Mouse (Mus musculus) embryonic facial prominence, embryonic 13.5 days (tissue): ENCODE measurements at regions not wholly inside any gene's neighbourhood (a gene's known extent, or its start where the extent isn't known, plus 50 kb on each side); places are given as distances from the start of the nearest gene placed in this dataset.

Experiments
- ATAC-seq: fragments of 200-750 bp; cut with Nextera tagmentation; 2 replicates; pipeline ENCODE4 v1.8.0; 2017; ENCODE audit warnings: low read depth; ENCODE audit not compliant: insufficient number of reproducible peaks, insufficient read depth, low FRiP score, low TSS enrichment
- H3K27ac ChIP-seq: fragments of 300-500 bp; sonication (generic); 2 replicates; pipeline ENCODE4 v1.5.1; 2015; ENCODE audit warnings: moderate library complexity, mild to moderate bottlenecking, inconsistent platforms
- H3K27me3 ChIP-seq: fragments of 300-500 bp; sonication (generic); 2 replicates; pipeline ENCODE4 v1.6.1; 2015; ENCODE audit warnings: mild to moderate bottlenecking, inconsistent platforms
- H3K36me3 ChIP-seq: fragments of 300-500 bp; sonication (generic); 2 replicates; pipeline ENCODE4 v1.6.1; 2015; ENCODE audit warnings: mild to moderate bottlenecking, inconsistent platforms
- H3K4me1 ChIP-seq: fragments of 300-500 bp; sonication (generic); 2 replicates; pipeline ENCODE4 v1.6.1; 2015; ENCODE audit warnings: inconsistent platforms
- H3K4me2 ChIP-seq: fragments of 300-500 bp; sonication (generic); 2 replicates; pipeline ENCODE4 v1.6.1; 2015; ENCODE audit warnings: moderate library complexity, mild to moderate bottlenecking, inconsistent platforms
- H3K4me3 ChIP-seq: fragments of 300-500 bp; sonication (generic); 2 replicates; pipeline ENCODE4 v1.5.1; 2015; ENCODE audit warnings: mild to moderate bottlenecking, inconsistent platforms
- H3K9ac ChIP-seq: fragments of 300-500 bp; sonication (generic); 2 replicates; pipeline ENCODE4 v1.6.1; 2015; ENCODE audit warnings: mild to moderate bottlenecking, inconsistent platforms
- H3K9me3 ChIP-seq: fragments of 300-500 bp; sonication (generic); 2 replicates; pipeline ENCODE4 v1.6.1; 2016; ENCODE audit warnings: inconsistent platforms
- WGBS: fragments of 180-500 bp; shearing (Covaris S2); methylation state at CpG from one replicate; pipeline ENCODE4 v1.1.7; 2015; ENCODE audit warnings: mixed read lengths; 5-methylcytosine and 5-hydroxymethylcytosine counted together

GRCm38 (mm10) chr15:52589391-52589790 lies 1295.3 kb upstream of the Gm7489 start:
- no peak overlapping the region for H3K9ac ChIP-seq
- no peaks in the 10 kb centered on the region for H3K36me3 ChIP-seq
- H3K27ac ChIP-seq = no peak overlapping the region
- H3K9me3 ChIP-seq = no peaks in the 10 kb centered on the region
- no peak overlapping the region for H3K4me2 ChIP-seq
- WGBS = 28% methylated on average over 4 of the region's 4 CpGs
- no peaks in the 10 kb centered on the region for H3K27me3 ChIP-seq
- H3K4me1 ChIP-seq = no peaks in the 10 kb centered on the region
- no peak overlapping the region for H3K4me3 ChIP-seq
- no peak for ATAC-seq

- H3K27me3 ChIP-seq = no peaks in the 10 kb centered on the region
- no peak overlapping the region for H3K9ac ChIP-seq
- no peaks in the 10 kb centered on the region for H3K36me3 ChIP-seq
- H3K4me3 ChIP-seq = no peak overlapping the region
- ATAC-seq = no peak
- H3K27ac ChIP-seq = no peak overlapping the region
- no peak overlapping the region for H3K4me2 ChIP-seq
- H3K9me3 ChIP-seq = no peaks in the 10 kb centered on the region
- H3K4me1 ChIP-seq = no peaks in the 10 kb centered on the region
These were observed 1285.2 kb upstream of the Gm7489 start for GRCm38 (mm10) chr15:52599511-52599910.

- 60% methylated on average over 2 of the region's 2 CpGs for WGBS
- Histone ChIP-seq H3K9ac (no peak overlapping the region), H3K27me3 (no peaks in the 10 kb centered on the region), H3K4me1 (no peaks in the 10 kb centered on the region), H3K27ac (no peak overlapping the region), H3K36me3 (no peaks in the 10 kb centered on the region), H3K9me3 (no peaks in the 10 kb centered on the region), H3K4me3 (no peak overlapping the region), H3K4me2 (no peak overlapping the region)
- ATAC-seq = no peak
These were observed 1284.7 kb upstream of the Gm7489 start for GRCm38 (mm10) chr15:52599957-52600356.

- H3K36me3 ChIP-seq = no peaks in the 10 kb centered on the region
- H3K27me3 ChIP-seq = no peaks in the 10 kb centered on the region
- ATAC-seq = no peak
- no peak overlapping the region for H3K4me2 ChIP-seq
- H3K9ac ChIP-seq = no peak overlapping the region
- no peak overlapping the region for H3K27ac ChIP-seq
- H3K4me1 ChIP-seq = no peaks in the 10 kb centered on the region
- no peak overlapping the region for H3K4me3 ChIP-seq
- no peaks in the 10 kb centered on the region for H3K9me3 ChIP-seq
- 77% methylated on average over 3 of the region's 3 CpGs for WGBS
These were observed 1244.9 kb upstream of the Gm7489 start for GRCm38 (mm10) chr15:52639790-52640189.

- Histone ChIP-seq H3K4me1 (no peaks in the 10 kb centered on the region), H3K27ac (no peak overlapping the region), H3K9me3 (no peaks in the 10 kb centered on the region), H3K36me3 (no peaks in the 10 kb centered on the region), H3K4me3 (no peak overlapping the region), H3K4me2 (no peak overlapping the region), H3K9ac (no peak overlapping the region), H3K27me3 (no peaks in the 10 kb centered on the region)
- ATAC-seq = no peak
- 65% methylated on average over 2 of the region's 2 CpGs for WGBS
These were observed 1238.7 kb upstream of the Gm7489 start for GRCm38 (mm10) chr15:52645961-52646360.

GRCm38 (mm10) chr15:52657916-52658315 lies 1226.8 kb upstream of the Gm7489 start:
- Histone ChIP-seq H3K36me3 (no peaks in the 10 kb centered on the region), H3K4me1 (no peaks in the 10 kb centered on the region), H3K4me2 (no peak overlapping the region), H3K27ac (no peak overlapping the region), H3K4me3 (no peak overlapping the region), H3K9me3 (no peaks in the 10 kb centered on the region), H3K27me3 (no peaks in the 10 kb centered on the region), H3K9ac (no peak overlapping the region)
- no peak for ATAC-seq
